Mouse (Mus musculus): ENCODE results near the gene Olfr1471. TPM values are rescaled to one million over a fixed set of nuclear protein-coding genes. Genes with fewer than 3 reads are reported as not detected.
"Not testable (repeated sequence)": the region's sequence is repeated elsewhere in the genome, so short reads cannot be mapped to it uniquely, and the experiment has no call there.

The Olfr1471 gene
- polyA plus RNA-seq (2014; fragmentation: Nextera tagmentation; extraction: Ambion mirVana): not detected in 2 replicates

DNA sequence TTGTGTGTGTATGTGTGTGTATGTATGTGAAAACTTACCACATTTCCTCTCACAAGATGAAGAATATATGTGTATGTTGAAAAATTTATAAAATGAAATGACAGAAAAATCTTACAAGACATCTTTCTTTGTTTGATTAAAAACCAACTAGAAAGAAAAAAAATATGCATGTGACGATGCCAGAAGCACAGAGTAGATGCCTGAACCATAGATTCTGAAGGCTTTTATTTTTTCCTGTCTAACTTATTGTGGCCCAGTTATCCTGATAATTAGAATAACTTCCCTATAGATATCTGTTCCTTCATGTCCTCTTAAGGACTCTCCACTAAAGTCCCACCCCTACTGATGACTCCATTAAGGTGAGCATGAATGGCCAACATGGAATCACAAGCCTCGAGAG lies at the start of gene Olfr1471:
TSS of gene Olfr1471 (plus strand) at position 301 of the 400 bp plus-strand sequence.
- not testable (repeated sequence) for H3K27ac ChIP-seq (ENCODE audit: low read length); H3K4me3 ChIP-seq (ENCODE audit: low read depth, low read length); H3K4me1 ChIP-seq (ENCODE audit: control insufficient read depth, insufficient read depth, low read length); H3K36me3 ChIP-seq (ENCODE audit: control insufficient read depth, insufficient read depth, low read length); H3K27me3 ChIP-seq (ENCODE audit: control insufficient read depth, insufficient read depth, low read length); H3K9ac ChIP-seq (replicated peaks; ENCODE audit: low read depth, low read length); H3K4me2 ChIP-seq (replicated peaks; ENCODE audit: low read depth, low read length); ATAC-seq (ENCODE audit: insufficient number of reproducible peaks, insufficient read depth, low FRiP score, low read depth); H3K9me3 ChIP-seq (ENCODE audit: control insufficient read depth, low read depth, low read length)
- WGBS: 76% methylated on average over 2 of the region's 2 CpGs

DNA sequence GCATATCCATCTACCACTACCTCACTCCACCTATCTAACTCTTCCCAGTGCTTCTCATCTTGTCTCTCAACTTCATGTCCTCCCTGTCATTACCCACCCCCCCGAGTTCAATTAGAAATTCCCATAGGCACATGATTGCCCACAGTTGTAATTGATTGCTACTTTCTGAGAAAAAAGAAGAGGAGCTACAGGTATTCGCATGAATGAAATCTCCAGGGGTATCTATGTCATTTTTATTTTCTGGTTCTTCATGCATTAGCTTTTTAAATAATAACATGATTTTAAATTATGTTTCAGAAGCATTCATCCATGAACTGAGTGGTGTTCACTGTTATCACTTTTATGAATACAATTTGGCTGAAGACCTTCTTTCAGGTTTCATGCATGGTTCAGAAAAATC lies 35.7 kb upstream of the Olfr1471 start, which contains the start of gene Olfr1469:
TSS of gene Olfr1469 (plus strand) at position 301 of the 400 bp plus-strand sequence.
- Histone ChIP-seq H3K9ac (replicated peaks; ENCODE audit: low read depth, low read length) (no peak within 1 kb of the TSS), H3K4me3 (ENCODE audit: low read depth, low read length) (no peak within 1 kb of the TSS), H3K4me2 (replicated peaks; ENCODE audit: low read depth, low read length) (no peak within 1 kb of the TSS), H3K36me3 (ENCODE audit: control insufficient read depth, insufficient read depth, low read length) (no peaks in the 10 kb centered on the region), H3K27me3 (ENCODE audit: control insufficient read depth, insufficient read depth, low read length) (no peaks in the 10 kb centered on the region), H3K27ac (ENCODE audit: low read length) (no peak within 1 kb of the TSS), H3K4me1 (ENCODE audit: control insufficient read depth, insufficient read depth, low read length) (no peaks in the 10 kb centered on the region), H3K9me3 (ENCODE audit: control insufficient read depth, low read depth, low read length) (no peaks in the 10 kb centered on the region)
- no peak for ATAC-seq (ENCODE audit: insufficient number of reproducible peaks, insufficient read depth, low FRiP score, low read depth)
- WGBS: 83% methylated on average over 2 of the region's 2 CpGs

DNA sequence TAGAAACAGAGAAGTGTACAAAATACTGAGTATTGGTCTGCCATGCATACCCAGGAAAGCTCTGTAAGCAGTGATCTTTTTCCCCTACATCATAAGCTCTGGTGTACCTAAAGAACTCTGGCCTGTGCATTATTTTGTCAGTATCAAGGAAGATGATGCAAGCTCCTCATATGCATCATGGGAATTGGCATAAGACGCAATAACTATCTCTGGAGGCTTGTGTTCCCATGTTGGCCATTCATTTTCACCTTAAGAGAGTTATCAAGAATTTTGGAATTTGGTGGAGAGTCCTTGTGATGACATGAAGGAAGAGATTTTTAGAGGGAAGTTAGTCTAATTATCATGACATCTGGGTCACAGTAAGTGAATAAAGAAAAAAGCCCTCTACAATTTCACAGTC lies 12.8 kb downstream of the Olfr1471 start, which contains the start of gene Olfr1472:
TSS of gene Olfr1472 (minus strand) at position 101 of the 400 bp plus-strand sequence.
- H3K36me3 ChIP-seq (ENCODE audit: control insufficient read depth, insufficient read depth, low read length): no peaks in the 10 kb centered on the region
- H3K4me1 ChIP-seq (ENCODE audit: control insufficient read depth, insufficient read depth, low read length): no peaks in the 10 kb centered on the region
- H3K4me2 ChIP-seq (replicated peaks; ENCODE audit: low read depth, low read length): no peak within 1 kb of the TSS
- 78% methylated on average over 1 of the region's 1 CpGs for WGBS
- H3K9ac ChIP-seq (replicated peaks; ENCODE audit: low read depth, low read length): no peak within 1 kb of the TSS
- no peak within 1 kb of the TSS for H3K4me3 ChIP-seq (ENCODE audit: low read depth, low read length)
- no peaks in the 10 kb centered on the region for H3K27me3 ChIP-seq (ENCODE audit: control insufficient read depth, insufficient read depth, low read length)
- H3K27ac ChIP-seq (ENCODE audit: low read length): no peak within 1 kb of the TSS
- H3K9me3 ChIP-seq (ENCODE audit: control insufficient read depth, low read depth, low read length): no peaks in the 10 kb centered on the region
- no peak for ATAC-seq (ENCODE audit: insufficient number of reproducible peaks, insufficient read depth, low FRiP score, low read depth)

DNA sequence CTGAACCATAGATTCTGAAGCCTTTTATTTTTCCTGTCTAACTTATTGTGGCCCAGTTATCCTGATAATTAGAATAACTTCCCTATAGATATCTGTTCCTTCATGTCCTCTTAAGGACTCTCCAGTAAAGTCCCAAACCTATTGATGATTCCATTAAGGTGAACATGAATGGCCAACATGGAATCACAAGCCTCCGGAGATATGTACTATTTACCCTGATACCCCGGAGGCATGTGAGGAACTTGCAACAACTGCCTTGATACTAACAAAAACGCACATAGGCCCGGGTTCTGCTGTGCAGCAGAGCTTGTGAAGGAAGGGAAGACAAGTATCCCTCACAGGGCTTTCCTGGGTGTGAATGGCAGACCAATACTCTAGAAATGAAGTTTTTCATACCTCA lies 26.1 kb downstream of the Olfr1471 start, which contains the start of gene Olfr1474:
TSS of gene Olfr1474 (plus strand) at position 301 of the 400 bp plus-strand sequence.
- 82% methylated on average over 4 of the region's 4 CpGs for WGBS

DNA sequence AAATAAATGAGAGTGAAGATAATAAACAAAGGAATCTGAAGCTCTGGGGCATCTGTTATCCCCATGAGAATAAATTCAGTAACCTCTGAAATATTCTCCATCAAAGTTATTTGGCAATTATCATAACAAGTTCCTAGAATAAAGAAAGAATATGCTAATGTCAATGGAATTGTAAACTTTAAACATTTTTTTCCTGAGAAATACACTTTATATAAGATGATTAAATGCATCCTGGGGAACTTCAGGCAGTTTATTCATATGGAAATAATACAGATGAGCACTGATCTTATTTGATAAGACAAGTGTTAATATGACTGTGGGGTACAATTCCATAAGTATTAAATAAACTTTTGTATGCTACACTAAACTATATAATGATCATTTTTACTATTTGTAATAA lies 36.9 kb downstream of the Olfr1471 start, which contains the start of gene Olfr1475:
TSS of gene Olfr1475 (minus strand) at position 101 of the 400 bp plus-strand sequence.
- Histone ChIP-seq H3K27ac (ENCODE audit: low read length) (no peak within 1 kb of the TSS), H3K4me3 (ENCODE audit: low read depth, low read length) (no peak within 1 kb of the TSS), H3K9me3 (ENCODE audit: control insufficient read depth, low read depth, low read length) (no peaks in the 10 kb centered on the region), H3K4me1 (ENCODE audit: control insufficient read depth, insufficient read depth, low read length) (no peaks in the 10 kb centered on the region), H3K9ac (replicated peaks; ENCODE audit: low read depth, low read length) (no peak within 1 kb of the TSS), H3K36me3 (ENCODE audit: control insufficient read depth, insufficient read depth, low read length) (no peaks in the 10 kb centered on the region), H3K4me2 (replicated peaks; ENCODE audit: low read depth, low read length) (no peak within 1 kb of the TSS), H3K27me3 (ENCODE audit: control insufficient read depth, insufficient read depth, low read length) (no peaks in the 10 kb centered on the region)
- no peak for ATAC-seq (ENCODE audit: insufficient number of reproducible peaks, insufficient read depth, low FRiP score, low read depth)

More for the DNA sequence above, 26.1 kb downstream of the Olfr1471 start, which contains the start of gene Olfr1474:
- not testable (repeated sequence) for H3K27ac ChIP-seq (ENCODE audit: low read length); H3K4me2 ChIP-seq (replicated peaks; ENCODE audit: low read depth, low read length); H3K27me3 ChIP-seq (ENCODE audit: control insufficient read depth, insufficient read depth, low read length); H3K36me3 ChIP-seq (ENCODE audit: control insufficient read depth, insufficient read depth, low read length); H3K4me3 ChIP-seq (ENCODE audit: low read depth, low read length); H3K4me1 ChIP-seq (ENCODE audit: control insufficient read depth, insufficient read depth, low read length); H3K9me3 ChIP-seq (ENCODE audit: control insufficient read depth, low read depth, low read length); ATAC-seq (ENCODE audit: insufficient number of reproducible peaks, insufficient read depth, low FRiP score, low read depth); H3K9ac ChIP-seq (replicated peaks; ENCODE audit: low read depth, low read length)

DNA sequence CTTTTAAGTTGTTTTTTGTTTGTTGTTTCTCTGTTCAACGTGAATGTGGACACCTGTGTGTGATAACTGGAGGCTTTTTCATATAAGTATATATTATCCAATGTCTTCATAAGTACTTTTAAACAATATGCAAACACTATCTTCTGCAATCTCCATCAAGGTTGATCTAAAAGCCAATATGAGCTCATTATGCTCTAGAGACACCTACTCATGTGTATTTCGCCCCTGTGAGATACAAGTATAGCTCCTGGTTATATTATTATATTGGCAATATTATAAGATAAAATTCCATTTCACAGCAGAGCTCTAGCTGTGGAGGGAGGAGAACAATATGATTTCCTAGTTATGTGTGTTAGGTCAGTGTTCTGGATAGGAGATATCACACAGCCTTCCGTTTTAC lies 57.0 kb downstream of the Olfr1471 start, which contains the start of gene Olfr1477:
TSS of gene Olfr1477 (plus strand) at position 301 of the 400 bp plus-strand sequence.
- WGBS: 67% methylated on average over 3 of the region's 3 CpGs

More for the DNA sequence above, 57.0 kb downstream of the Olfr1471 start, which contains the start of gene Olfr1477:
- Histone ChIP-seq H3K27me3 (ENCODE audit: control insufficient read depth, insufficient read depth, low read length) (no peaks in the 10 kb centered on the region), H3K4me2 (replicated peaks; ENCODE audit: low read depth, low read length) (no peak within 1 kb of the TSS), H3K36me3 (ENCODE audit: control insufficient read depth, insufficient read depth, low read length) (no peaks in the 10 kb centered on the region), H3K4me3 (ENCODE audit: low read depth, low read length) (no peak within 1 kb of the TSS), H3K4me1 (ENCODE audit: control insufficient read depth, insufficient read depth, low read length) (no peaks in the 10 kb centered on the region), H3K27ac (ENCODE audit: low read length) (no peak within 1 kb of the TSS), H3K9me3 (ENCODE audit: control insufficient read depth, low read depth, low read length) (no peaks in the 10 kb centered on the region), H3K9ac (replicated peaks; ENCODE audit: low read depth, low read length) (no peak within 1 kb of the TSS)
- no peak for ATAC-seq (ENCODE audit: insufficient number of reproducible peaks, insufficient read depth, low FRiP score, low read depth)

Other genes starting within 250 kb of the Olfr1471 start
- not detected in 2 replicates for gene Olfr1463, start 212.1 kb upstream of the Olfr1471 start, polyA plus RNA-seq (2014; fragmentation: Nextera tagmentation; extraction: Ambion mirVana)
- not detected in 2 replicates for gene Olfr1465, start 127.9 kb upstream of the Olfr1471 start, polyA plus RNA-seq (2014; fragmentation: Nextera tagmentation; extraction: Ambion mirVana)
- gene Olfr1466, start 104.5 kb upstream of the Olfr1471 start, polyA plus RNA-seq (2014; fragmentation: Nextera tagmentation; extraction: Ambion mirVana): not detected in 2 replicates
- not detected in 2 replicates for gene Olfr1467, start 81.2 kb upstream of the Olfr1471 start, polyA plus RNA-seq (2014; fragmentation: Nextera tagmentation; extraction: Ambion mirVana)
- gene Olfr1469, start 35.6 kb upstream of the Olfr1471 start, polyA plus RNA-seq (2014; fragmentation: Nextera tagmentation; extraction: Ambion mirVana): not detected in 2 replicates
- gene Olfr1472, start 12.7 kb downstream of the Olfr1471 start, polyA plus RNA-seq (2014; fragmentation: Nextera tagmentation; extraction: Ambion mirVana): not detected in 2 replicates
- not detected in 2 replicates for gene Olfr1474, start 26.2 kb downstream of the Olfr1471 start, polyA plus RNA-seq (2014; fragmentation: Nextera tagmentation; extraction: Ambion mirVana)
- not detected in 2 replicates for gene Olfr1475, start 36.8 kb downstream of the Olfr1471 start, polyA plus RNA-seq (2014; fragmentation: Nextera tagmentation; extraction: Ambion mirVana)
- not detected in 2 replicates for gene Olfr1477, start 57.1 kb downstream of the Olfr1471 start, polyA plus RNA-seq (2014; fragmentation: Nextera tagmentation; extraction: Ambion mirVana)
- gene Olfr1480, start 84.5 kb downstream of the Olfr1471 start, polyA plus RNA-seq (2014; fragmentation: Nextera tagmentation; extraction: Ambion mirVana): not detected in 2 replicates
- gene Olfr1484, start 140.1 kb downstream of the Olfr1471 start, polyA plus RNA-seq (2014; fragmentation: Nextera tagmentation; extraction: Ambion mirVana): not detected in 2 replicates
- gene Olfr1487, start 174.0 kb downstream of the Olfr1471 start, polyA plus RNA-seq (2014; fragmentation: Nextera tagmentation; extraction: Ambion mirVana): not detected in 2 replicates
- gene Olfr1489, start 188.2 kb downstream of the Olfr1471 start, polyA plus RNA-seq (2014; fragmentation: Nextera tagmentation; extraction: Ambion mirVana): not detected in 2 replicates
- gene Olfr1490, start 207.7 kb downstream of the Olfr1471 start, polyA plus RNA-seq (2014; fragmentation: Nextera tagmentation; extraction: Ambion mirVana): not detected in 2 replicates

All from stomach, embryonic 14.5 days (tissue).